Mouse (Mus musculus): Measurements from ENCODE around the gene Scn5a. TPM values are rescaled to one million over a fixed set of nuclear protein-coding genes. Genes with fewer than 3 reads are reported as not detected.

The Scn5a gene
- polyA plus RNA-seq, 1 experiment = 0.49 TPM

GRCm38 (mm10) chr9:119444738-119445429 lies 133.9 kb downstream of the Scn5a start, which contains the start of gene Exog:
Gene Exog, plus strand, starts transcription at chr9:119444943.
- no peak within 1 kb of the TSS for H3K27ac ChIP-seq (ENCODE audit: insufficient read depth, low read length)
- no peaks in the 10 kb centered on the region for H3K27me3 ChIP-seq (ENCODE audit: control insufficient read depth, insufficient read depth, low read length, poor library complexity, severe bottlenecking)
- peak within 1 kb of the TSS; percentile 95 for H3K4me3 ChIP-seq (ENCODE audit: low read depth, low read length)
- no peaks in the 10 kb centered on the region for H3K9me3 ChIP-seq (replicated peaks; ENCODE audit: control insufficient read depth, insufficient read depth, low read length, poor library complexity, severe bottlenecking)
- TF ChIP-seq EP300 (IDR thresholded peaks at IDR 0.05; ENCODE audit: insufficient read depth, low read depth, low read length) = peak; percentile 32; the same call in 1 of the 2 replicates
- TF ChIP-seq POLR2A (IDR thresholded peaks at IDR 0.05; ENCODE audit: insufficient read depth, low read length) = peak; percentile 72
- peak; percentile 87 for TF ChIP-seq CTCF (IDR thresholded peaks at IDR 0.05; ENCODE audit: low read depth, low read length)
- H3K36me3 ChIP-seq (ENCODE audit: control insufficient read depth, insufficient read depth, low read length, poor library complexity, severe bottlenecking) = peaks cover 15% of the 10 kb centered on the region
- H3K9ac ChIP-seq (ENCODE audit: low read depth, poor library complexity, severe bottlenecking) = peak within 1 kb of the TSS; percentile 68
- H3K4me1 ChIP-seq (ENCODE audit: control insufficient read depth, insufficient read depth, low read length) = no peaks in the 10 kb centered on the region

DNA sequence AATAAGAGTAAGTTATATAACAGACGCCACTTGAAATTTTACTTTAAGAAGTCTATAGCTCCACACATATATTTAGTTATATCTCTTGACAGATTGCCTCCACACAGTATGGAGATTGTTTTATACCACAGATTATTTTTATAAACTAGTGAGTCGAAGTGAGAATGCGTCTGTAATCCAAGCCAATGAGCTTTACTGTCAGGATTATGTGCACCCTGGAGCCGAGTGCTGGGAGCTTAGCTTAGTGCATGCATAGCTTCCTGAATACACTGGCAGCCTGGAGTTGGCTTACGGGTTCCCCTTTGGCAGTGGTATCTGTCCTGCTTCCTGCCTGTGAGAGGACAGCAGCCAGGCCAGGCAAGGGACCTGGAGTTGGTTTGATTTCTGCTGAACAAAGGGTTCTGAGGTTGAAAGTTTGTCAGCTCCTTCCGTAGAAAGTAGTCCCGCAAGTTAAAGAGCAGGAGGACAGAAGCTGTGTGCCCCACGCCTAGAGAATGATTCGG lies 140.3 kb downstream of the Scn5a start:
- 0 out of 2 replicates have a peak, but pooled peaks cover 3% of the 10 kb centered on the region for H3K36me3 ChIP-seq (ENCODE audit: control insufficient read depth, insufficient read depth, low read length, poor library complexity, severe bottlenecking)
- no peaks in the 10 kb centered on the region for H3K4me1 ChIP-seq (ENCODE audit: control insufficient read depth, insufficient read depth, low read length)
- no peaks in the 10 kb centered on the region for H3K9me3 ChIP-seq (replicated peaks; ENCODE audit: control insufficient read depth, insufficient read depth, low read length, poor library complexity, severe bottlenecking)
- H3K4me3 ChIP-seq (ENCODE audit: low read depth, low read length) = no peak overlapping the region
- TF ChIP-seq POLR2A (IDR thresholded peaks at IDR 0.05; ENCODE audit: insufficient read depth, low read length) = no peak
- TF ChIP-seq EP300 (IDR thresholded peaks at IDR 0.05; ENCODE audit: insufficient read depth, low read depth, low read length) = no peak
- no peak for TF ChIP-seq CTCF (IDR thresholded peaks at IDR 0.05; ENCODE audit: low read depth, low read length)
- H3K9ac ChIP-seq (ENCODE audit: low read depth, poor library complexity, severe bottlenecking) = no peak overlapping the region
- no peaks in the 10 kb centered on the region for H3K27me3 ChIP-seq (ENCODE audit: control insufficient read depth, insufficient read depth, low read length, poor library complexity, severe bottlenecking)
- H3K27ac ChIP-seq (ENCODE audit: insufficient read depth, low read length) = no peak overlapping the region

GRCm38 (mm10) chr9:119438065-119438464 lies 140.8 kb downstream of the Scn5a start:
- H3K9me3 ChIP-seq (replicated peaks; ENCODE audit: control insufficient read depth, insufficient read depth, low read length, poor library complexity, severe bottlenecking) = no peaks in the 10 kb centered on the region
- no peak overlapping the region for H3K9ac ChIP-seq (ENCODE audit: low read depth, poor library complexity, severe bottlenecking)
- no peaks in the 10 kb centered on the region for H3K27me3 ChIP-seq (ENCODE audit: control insufficient read depth, insufficient read depth, low read length, poor library complexity, severe bottlenecking)
- no peak overlapping the region for H3K4me3 ChIP-seq (ENCODE audit: low read depth, low read length)
- TF ChIP-seq CTCF (IDR thresholded peaks at IDR 0.05; ENCODE audit: low read depth, low read length) = no peak
- no peak for TF ChIP-seq EP300 (IDR thresholded peaks at IDR 0.05; ENCODE audit: insufficient read depth, low read depth, low read length)
- TF ChIP-seq POLR2A (IDR thresholded peaks at IDR 0.05; ENCODE audit: insufficient read depth, low read length) = no peak
- H3K27ac ChIP-seq (ENCODE audit: insufficient read depth, low read length) = no peak overlapping the region
- no peaks in the 10 kb centered on the region for H3K4me1 ChIP-seq (ENCODE audit: control insufficient read depth, insufficient read depth, low read length)
- 0 out of 2 replicates have a peak, but pooled peaks cover 3% of the 10 kb centered on the region for H3K36me3 ChIP-seq (ENCODE audit: control insufficient read depth, insufficient read depth, low read length, poor library complexity, severe bottlenecking)

- Histone ChIP-seq H3K36me3 (ENCODE audit: control insufficient read depth, insufficient read depth, low read length, poor library complexity, severe bottlenecking) (0 out of 2 replicates have a peak, but pooled peaks cover 3% of the 10 kb centered on the region), H3K9ac (ENCODE audit: low read depth, poor library complexity, severe bottlenecking) (no peak overlapping the region), H3K27me3 (ENCODE audit: control insufficient read depth, insufficient read depth, low read length, poor library complexity, severe bottlenecking) (no peaks in the 10 kb centered on the region), H3K9me3 (replicated peaks; ENCODE audit: control insufficient read depth, insufficient read depth, low read length, poor library complexity, severe bottlenecking) (no peaks in the 10 kb centered on the region), H3K4me1 (ENCODE audit: control insufficient read depth, insufficient read depth, low read length) (no peaks in the 10 kb centered on the region), H3K4me3 (ENCODE audit: low read depth, low read length) (no peak overlapping the region), H3K27ac (ENCODE audit: insufficient read depth, low read length) (no peak overlapping the region)
- TF ChIP-seq EP300 (IDR thresholded peaks at IDR 0.05; ENCODE audit: insufficient read depth, low read depth, low read length) (no peak), POLR2A (IDR thresholded peaks at IDR 0.05; ENCODE audit: insufficient read depth, low read length) (no peak), CTCF (IDR thresholded peaks at IDR 0.05; ENCODE audit: low read depth, low read length) (no peak)
Measured at GRCm38 (mm10) chr9:119435855-119436254, 143.0 kb downstream of the Scn5a start.

Other genes starting within 250 kb of the Scn5a start
- gene Acaa1a, start 239.3 kb downstream of the Scn5a start, polyA plus RNA-seq (2011; ENCODE audit: insufficient read depth, insufficient read length, low read depth, missing spikeins) = 20.7 and 23.9 TPM in 2 replicates
- 6.2 and 7.0 TPM in 2 replicates for gene Myd88, start 237.6 kb downstream of the Scn5a start, polyA plus RNA-seq (2011; ENCODE audit: insufficient read depth, insufficient read length, low read depth, missing spikeins)
- gene Xylb, start 221.6 kb downstream of the Scn5a start, polyA plus RNA-seq (2011; ENCODE audit: insufficient read depth, insufficient read length, low read depth, missing spikeins) = 7.8 and 7.9 TPM in 2 replicates
- gene Slc22a14, start 213.5 kb downstream of the Scn5a start, polyA plus RNA-seq (2011; ENCODE audit: insufficient read depth, insufficient read length, low read depth, missing spikeins) = not detected in 2 replicates
- gene Acvr2b, start 176.9 kb downstream of the Scn5a start, polyA plus RNA-seq (2011; ENCODE audit: insufficient read depth, insufficient read length, low read depth, missing spikeins) = 52.1 and 54.3 TPM in 2 replicates
- gene Exog, start 134.1 kb downstream of the Scn5a start, polyA plus RNA-seq (2011; ENCODE audit: insufficient read depth, insufficient read length, low read depth, missing spikeins) = 10.5 and 11.0 TPM in 2 replicates
- gene Scn10a, start 140.3 kb upstream of the Scn5a start, polyA plus RNA-seq (2011; ENCODE audit: insufficient read depth, insufficient read length, low read depth, missing spikeins) = not detected in 2 replicates
- not detected in 2 replicates for gene Scn11a, start 246.4 kb upstream of the Scn5a start, polyA plus RNA-seq (2011; ENCODE audit: insufficient read depth, insufficient read length, low read depth, missing spikeins)